Mouse (Mus musculus) T-helper 2 cell (primary cell): ENCODE results near the gene Olfr1113.
"Not testable (repeated sequence)": the region's sequence is repeated elsewhere in the genome, so short reads cannot be mapped to it uniquely, and the experiment has no call there.

Source experiments
- in situ Hi-C: fragments of 300-600 bp; cut with MboI, MseI; formaldehyde crosslinking; loops from one replicate; pipeline ENCODE4 v1.15.1; 2025; ENCODE audit warnings: high pct_unique_total_duplicates

The Olfr1113 gene

DNA sequence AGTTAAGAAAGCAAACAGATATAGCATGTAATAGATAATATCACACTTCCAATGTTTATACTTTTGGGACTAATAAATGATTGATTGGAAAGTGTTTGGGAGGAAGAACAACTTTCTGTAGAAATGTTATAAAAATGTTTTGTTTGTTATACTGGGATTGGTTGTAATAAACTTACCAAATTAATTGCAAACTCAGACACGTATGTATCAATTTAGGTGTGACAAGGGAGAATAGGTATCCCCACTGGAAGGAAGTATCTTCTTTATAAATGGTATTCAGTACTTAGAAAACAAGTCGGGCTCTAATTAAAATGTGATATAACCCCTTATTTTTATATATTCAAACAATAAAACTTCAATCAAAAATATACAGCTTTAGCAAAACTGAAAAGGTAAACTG lies at the start of gene Olfr1113:
Olfr1113 (plus strand) TSS at position 301 of the 400 bp plus-strand sequence.
- in situ Hi-C loops = no loop called here

DNA sequence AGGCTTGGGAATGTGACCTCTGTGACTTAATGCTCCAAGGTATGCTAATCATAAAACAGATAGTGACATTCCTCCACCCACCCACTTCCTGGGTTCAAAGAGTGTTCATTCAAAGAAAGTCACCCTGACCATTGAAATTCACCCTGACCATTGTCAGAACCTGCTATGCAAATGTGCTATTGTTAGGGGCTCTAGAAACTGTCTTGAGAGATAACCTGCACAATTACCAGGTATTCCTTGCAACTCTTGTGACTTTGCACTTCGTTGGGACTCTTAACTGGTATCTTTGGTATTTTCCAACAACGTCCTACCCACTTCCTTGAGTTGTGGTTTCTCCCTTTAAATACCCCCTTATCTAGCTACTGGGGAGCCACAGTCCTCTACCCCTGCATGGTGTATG lies 41.0 kb upstream of the Olfr1113 start:
- in situ Hi-C loops = not testable (repeated sequence)

DNA sequence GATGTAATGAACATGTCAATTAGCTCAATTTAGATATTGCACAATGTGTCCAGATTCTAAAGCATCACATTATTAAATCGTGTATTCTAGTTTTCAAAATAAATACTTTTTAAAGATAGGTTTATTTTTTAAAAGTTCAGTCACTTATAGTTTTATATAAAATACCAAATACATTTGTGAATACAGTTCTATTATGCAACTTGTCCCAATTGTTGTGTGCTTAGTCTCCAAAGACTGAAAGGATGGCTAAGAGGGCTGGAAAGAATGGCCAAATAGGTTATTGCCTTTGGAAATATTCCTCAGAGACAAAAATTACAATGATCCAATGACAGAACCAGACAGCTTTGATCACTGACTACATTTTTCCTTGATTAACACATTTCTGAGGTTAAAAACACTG lies 21.3 kb upstream of the Olfr1113 start, which contains the start of gene Olfr1112:
Olfr1112 (plus strand) TSS at position 301 of the 400 bp plus-strand sequence.
- in situ Hi-C loops = no loop called here

DNA sequence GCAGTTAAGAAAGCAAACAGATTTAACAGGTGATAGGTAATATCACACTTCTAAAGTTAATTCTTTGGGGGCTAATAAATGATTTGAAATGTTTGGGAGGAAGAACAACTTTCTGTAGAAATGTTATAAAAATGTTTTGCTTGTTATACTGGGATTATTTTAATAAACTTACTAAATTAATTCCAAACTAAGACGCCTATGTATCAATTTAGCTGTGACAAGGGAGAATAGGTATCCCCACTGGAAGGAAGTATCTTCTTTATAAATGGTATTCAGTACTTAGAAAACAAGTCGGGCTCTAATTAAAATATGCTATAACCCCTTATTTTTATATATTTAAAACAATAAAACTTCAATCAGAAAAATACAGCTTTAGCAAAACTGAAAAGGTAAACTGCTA lies 38.9 kb downstream of the Olfr1113 start, which contains the start of gene Olfr1115:
Olfr1115 (plus strand) TSS at position 301 of the 400 bp plus-strand sequence.
- in situ Hi-C loops = no loop called here
